Mouse (Mus musculus) fat pad, adult 2 months (tissue): Measurements from ENCODE around the gene Nsg2.
"Not testable (repeated sequence)": the region's sequence is repeated elsewhere in the genome, so short reads cannot be mapped to it uniquely, and the experiment has no call there.

Source experiments
- DNase-seq: peaks from one replicate; pipeline ENCODE4 v3.0.0-alpha.2; 2011; ENCODE audit warnings: low read depth, low spot score; ENCODE audit errors: extremely low read depth

Nsg2 gene

DNA sequence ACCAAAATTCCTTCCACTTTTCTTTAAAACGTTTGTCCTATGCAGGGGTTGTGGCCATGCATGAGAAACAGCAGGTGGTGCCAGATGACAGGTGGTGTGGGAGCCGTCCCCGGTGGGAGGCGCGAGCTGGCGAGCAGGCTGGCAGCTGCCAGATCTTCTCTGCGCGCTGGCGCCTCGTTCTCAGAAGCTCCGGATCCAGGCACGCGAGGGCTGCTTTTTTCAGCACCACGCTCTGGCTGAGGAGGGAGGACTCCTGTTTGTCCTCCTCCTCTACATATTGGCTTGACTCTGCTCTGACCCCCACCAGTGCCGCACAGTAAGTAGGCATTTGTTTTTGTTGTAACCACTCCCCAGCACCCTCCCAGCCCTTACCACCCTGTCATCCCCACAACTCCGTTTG, at the start of gene Nsg2:
Gene Nsg2, plus strand, starts transcription at position 183 of the 400 bp plus-strand sequence.
- DNase-seq, result no peak

DNA sequence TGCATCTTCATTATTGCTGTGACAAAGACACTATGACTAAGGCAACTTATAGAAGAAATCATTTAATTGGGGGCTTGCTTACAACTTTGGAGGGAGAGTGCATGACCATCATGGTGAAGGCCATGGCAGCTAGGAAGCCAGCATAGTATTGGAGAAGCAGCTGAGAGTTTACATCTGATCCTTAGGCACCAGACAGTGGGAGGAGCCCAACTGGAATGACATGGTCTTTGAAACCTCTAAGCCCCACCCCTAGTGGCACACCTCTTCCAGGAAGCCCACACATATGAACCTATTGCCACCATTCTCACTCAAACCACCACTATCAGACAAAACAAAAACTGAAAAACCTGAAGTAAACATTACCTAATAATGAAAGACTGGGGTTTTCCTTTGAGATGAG, 40.2 kb upstream of the Nsg2 start:
- no peak for DNase-seq

DNA sequence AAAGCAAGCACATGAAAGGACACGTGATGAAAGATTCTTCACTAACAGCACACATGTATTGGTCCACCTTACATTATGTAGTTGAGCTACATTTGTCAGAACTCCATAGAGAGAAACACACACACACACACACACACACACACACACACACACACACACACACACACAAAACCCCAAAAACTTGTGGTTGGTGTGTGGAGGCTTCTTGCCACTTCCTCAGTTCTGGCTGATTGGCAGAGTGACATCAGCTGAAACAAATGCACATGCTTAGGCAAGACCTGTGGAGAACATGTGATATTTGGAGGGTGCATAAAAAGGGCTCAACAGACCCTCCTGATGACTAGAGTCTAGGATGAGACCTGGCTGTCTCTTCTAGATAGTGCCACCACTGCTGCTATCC, 36.3 kb upstream of the Nsg2 start:
- DNase-seq, result no peak

DNA sequence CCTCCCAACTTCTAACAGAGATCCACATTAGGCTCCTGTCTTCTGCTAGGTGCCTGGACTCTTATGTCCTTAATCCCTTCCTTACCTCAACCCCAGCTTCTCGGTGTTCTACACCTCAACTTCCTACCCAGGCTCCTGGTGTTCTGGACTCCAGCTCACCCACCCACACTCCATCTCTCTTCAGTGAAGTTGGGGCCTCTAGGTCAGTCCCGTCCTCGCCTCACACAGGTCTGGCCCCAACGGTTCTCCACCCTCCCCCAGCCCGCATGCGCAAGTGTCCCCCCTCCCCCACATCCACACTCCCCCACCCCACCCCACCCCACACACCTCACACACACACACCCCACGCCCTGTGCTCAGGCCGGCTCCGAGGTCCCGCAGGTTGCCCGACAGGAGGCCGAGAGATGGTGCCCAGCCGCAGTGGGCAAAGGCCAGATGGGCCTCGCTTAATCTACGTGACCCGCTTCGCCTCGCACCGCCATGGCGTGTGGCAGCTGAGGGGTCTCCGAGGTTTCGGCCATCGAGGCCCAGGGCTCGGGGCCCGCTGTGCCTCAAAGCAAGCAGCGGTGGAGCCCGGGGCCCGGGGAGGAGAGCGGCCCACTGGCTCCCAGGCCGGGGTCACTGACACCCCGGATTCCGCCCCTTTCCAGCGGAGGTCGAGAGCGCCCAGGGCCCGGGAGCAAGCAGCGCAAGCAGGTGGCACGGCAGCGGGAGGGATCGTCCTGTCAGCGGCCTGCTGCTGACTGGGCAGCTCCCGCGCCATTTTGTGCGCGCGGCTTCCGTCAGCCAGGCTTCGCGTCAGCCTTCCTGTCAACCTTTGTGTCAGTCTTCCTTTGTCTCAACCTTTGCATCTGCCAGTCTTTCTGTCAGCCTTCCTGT, 34.8 kb upstream of the Nsg2 start, which contains the start of gene 4930524B15Rik:
Gene 4930524B15Rik, plus strand, starts transcription at position 337 of the 879 bp plus-strand sequence.
- DNase-seq, result no peak

DNA sequence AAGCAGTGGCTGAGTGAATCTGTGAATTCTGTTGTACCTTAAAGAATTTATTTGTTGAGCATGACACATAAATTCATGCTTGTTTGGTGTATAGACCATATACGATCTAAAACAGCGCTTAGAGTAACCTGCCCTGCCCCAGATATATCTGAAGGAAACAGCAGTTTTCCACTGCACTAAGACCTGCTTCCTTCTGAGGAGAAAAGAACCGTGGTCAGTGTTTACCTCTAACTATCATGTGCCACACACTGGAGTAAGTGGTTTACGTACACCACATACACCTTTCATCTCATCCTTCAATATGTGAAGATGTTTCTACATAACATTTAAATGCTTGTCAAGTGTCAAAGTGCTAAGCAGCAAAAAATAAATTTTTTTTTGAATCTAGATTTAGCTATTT, 26.1 kb upstream of the Nsg2 start:
- no peak for DNase-seq

DNA sequence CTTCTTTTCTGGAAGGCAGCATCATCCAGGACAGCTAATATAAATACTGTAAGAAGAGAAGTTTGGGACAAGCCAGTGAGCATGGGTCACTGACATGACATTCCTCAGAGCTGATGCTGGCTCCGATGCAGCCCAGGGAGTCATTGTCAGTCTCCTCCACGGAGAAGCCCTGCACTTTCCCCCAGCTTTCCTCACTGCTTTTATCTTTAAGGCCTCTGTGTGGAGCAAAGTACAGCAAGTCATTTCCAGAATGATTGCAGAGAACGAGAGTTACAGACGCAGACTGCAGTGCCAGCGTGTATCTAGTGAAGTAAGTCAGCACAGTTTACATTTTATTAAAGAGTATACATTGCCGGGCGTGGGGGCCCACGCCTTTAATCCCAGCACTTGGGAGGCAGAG, 25.4 kb upstream of the Nsg2 start:
- no peak for DNase-seq

DNA sequence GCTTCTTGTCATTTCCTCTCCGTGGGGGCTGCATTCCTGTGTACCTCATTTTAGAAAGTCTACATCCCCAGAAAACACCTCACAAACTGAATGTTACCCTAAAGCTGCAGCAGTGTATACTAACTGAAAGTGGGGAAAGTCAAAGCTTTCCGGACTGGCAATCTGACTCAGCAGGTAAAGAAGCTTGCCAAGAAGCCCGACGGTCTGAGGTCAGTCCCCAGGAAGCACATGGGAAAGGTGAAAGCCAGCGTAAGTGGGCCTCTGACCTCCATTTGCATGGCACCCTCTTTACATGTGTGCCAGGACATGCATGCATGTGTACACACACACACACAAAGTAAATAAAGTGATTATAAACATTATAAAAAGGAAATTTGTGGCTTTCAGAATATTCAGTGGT, 24.6 kb upstream of the Nsg2 start:
- DNase-seq, result no peak

DNA sequence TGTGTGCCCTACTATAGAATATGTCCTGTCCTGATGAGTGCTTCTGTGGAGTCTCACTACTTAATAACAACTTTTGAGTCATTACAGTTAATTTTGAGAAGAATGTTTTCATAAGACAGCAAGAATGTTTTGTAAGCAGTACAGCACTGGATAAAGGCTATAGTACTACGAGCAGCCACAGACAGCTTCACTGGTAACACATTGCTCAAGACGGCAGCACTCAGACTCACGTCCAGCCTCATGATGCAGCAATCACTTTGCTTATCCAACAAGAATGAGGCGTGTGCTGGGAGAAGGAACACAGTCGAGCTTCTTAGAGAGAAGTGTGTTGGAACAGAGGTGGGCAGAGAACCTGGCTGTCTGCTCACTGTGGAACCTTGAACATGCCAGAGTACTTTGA, 24.1 kb upstream of the Nsg2 start:
- DNase-seq, result no peak

DNA sequence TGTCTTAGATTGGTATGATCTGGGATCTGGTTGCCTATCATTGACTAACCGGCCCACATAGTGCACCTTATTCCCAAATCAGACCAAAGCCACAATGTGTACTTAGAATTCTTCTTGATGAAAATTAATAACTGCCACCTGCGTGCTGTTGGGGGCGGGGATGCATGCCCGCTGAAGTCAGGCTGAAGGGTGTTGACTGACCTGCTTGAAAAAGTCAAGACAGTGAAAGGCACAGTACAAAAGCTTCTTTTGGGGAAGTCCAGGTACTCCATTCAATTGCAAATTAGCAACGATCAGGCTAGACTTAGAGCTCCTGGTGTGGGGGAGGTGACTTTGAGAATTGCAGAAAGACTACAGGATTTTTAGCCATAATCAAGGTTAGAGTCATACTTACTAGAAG, 20.2 kb upstream of the Nsg2 start:
- DNase-seq, result not testable (repeated sequence)

DNA sequence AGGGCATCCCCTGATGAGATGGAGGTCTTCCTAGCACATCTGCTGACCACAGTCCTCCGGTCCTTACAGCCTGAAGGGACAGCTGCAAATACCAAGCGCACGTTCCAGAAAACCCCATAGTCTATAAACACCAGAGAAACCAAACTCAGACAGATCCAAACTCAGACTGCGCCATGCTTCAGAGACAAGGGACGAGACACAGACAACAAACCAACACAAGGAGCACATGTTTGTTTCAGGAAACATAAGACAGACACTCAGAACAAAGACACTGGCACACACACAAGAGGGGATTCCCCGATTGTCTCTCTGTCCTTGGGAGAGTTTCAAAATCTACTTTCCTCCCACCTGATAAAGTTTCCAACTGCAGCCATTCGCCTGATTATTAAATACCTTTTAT, 18.4 kb upstream of the Nsg2 start:
- DNase-seq, result no peak

DNA sequence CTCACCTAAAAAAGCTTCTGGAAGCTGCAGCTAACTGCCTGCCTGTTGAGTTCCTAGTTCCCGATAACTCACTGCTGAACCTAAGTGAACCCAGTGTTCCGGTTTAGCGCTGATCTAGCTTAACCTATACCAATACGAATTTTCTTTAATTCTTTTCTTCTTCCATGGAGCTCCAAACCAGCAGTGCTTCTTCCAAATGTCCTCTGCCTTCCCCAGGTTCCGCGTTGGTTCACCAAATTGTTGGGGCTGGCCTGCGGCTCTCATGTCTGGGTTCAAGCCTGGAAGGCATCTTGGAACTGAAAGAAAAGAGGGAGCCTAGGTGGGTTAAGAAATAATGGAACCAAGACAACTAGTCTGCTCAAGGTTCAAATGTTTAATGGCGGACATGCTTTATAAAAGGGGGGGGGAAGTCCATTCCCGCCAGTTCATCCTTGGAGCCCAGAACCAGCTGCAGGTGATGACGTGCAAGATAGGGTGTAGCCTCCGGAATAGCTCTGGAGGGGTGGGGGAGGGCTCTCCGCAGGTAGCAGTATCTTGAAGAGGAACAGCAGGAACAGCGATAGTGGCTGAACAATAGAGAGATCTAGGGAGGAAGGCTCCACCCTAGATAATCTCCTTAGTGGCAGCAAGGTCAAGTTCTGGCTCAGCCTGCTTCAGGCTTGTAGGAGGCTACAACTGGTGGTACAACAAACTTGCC, 17.9 kb upstream of the Nsg2 start:
- not testable (repeated sequence) for DNase-seq

DNA sequence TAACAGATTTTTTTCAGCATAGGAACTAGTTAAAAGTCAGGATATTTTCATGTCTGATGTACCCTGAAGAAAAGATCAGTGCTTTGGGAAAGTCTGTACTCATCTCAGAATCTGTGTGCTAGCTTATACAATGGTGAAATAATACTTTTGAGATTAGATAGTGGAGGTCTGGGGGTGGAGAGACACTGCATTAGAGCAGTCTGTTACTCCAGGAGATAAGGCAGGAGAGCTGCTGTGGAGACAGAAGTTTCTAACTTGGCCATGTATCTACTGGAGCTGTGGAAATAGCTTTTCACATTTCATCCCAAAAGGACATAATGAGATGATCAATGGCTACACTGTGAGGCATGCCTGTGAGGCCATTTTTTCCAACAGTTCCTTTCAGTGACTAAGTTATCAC, 17.0 kb upstream of the Nsg2 start:
- no peak for DNase-seq

DNA sequence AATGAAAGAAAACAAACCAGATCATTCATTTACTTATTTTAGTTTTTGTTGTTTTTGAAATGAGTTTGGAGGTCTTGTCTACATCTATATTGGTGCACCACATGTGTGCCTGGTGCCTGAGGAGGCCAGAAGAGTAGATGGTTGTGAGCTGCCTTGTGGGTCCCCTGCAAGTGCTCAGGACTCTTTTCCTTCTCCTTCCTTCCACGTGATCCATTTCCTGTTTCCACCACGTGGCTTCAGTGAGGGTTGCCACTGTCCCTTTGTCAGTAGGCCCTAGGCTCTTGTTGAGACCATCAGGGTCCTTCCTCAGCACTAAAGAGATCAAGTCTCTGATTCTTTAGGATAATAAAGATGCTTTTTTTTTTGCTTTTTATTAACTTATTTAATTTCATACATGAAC, 15.5 kb upstream of the Nsg2 start:
- no peak for DNase-seq

DNA sequence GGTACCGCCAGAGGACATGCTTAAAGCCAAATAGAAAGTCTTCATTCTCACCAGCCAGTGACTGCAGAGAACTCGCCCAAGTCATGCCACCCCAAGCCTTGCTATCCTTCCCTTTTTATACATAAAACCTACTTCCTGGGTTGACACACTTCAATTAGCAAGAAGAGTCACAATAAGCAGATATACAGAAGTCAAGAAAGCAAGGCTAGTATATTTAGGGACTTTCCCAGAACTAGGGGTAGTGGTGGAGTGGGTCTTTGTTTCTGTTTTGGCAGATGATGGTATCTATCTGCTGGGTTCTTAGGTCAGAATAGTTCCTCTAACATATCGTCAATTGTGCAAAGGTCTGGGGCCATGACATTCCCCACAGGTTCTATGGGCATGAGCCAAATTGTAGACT, 7.7 kb upstream of the Nsg2 start:
- DNase-seq, result no peak

DNA sequence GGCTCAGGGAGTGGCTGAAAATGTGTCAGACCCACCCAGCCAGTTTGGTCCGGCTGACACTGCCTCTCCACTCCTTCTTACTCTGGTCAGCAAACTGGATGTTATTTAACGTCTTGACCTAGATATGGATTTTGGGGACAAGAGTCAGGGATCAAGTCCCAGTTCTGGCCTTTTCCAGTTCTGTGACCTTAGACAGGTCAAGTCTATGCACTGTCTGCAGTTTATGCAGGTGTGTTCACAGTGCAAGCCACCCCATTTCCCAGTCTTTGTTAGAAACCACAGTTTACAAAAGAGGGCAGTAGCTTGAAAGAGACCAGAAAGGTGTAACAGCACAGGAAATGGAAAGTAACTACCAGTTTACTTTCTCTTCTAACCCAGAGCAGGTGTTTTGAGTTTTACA, 547 bp upstream of the Nsg2 start:
- DNase-seq, result no peak

DNA sequence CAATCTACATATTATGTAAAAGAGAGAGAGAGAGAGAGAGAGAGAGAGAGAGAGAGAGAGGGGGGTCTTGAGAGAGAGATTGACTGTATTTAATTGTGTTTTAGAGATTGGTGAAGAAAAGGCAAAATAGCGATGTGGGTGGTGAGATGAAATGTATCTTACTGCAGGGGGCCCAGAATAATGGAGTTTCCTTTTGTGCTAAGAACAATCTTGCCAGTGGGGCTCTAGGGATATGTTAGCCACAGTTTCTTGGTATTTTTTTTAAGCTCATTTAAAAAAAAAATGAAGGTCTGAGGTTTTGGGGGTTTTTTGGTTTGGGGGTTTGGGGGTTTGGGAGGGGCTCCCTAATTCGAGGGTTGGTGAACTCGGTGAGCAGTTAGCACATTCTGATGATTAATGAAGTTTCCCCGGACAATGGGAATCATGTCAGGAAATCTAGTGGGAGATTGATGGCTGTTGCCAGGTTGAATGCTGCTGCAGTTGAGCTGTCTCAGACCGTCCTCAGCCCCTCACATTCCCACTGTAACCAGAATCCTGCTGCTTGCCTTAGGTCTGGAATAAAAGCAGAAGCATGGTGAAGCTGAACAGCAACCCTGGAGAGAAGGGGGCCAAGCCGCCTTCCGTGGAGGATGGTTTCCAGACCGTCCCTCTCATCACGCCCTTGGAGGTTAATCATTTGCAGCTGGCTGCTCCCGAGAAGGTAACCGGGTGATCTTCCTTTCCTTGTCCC, 1.1 kb downstream of the Nsg2 start:
- no peak for DNase-seq

DNA sequence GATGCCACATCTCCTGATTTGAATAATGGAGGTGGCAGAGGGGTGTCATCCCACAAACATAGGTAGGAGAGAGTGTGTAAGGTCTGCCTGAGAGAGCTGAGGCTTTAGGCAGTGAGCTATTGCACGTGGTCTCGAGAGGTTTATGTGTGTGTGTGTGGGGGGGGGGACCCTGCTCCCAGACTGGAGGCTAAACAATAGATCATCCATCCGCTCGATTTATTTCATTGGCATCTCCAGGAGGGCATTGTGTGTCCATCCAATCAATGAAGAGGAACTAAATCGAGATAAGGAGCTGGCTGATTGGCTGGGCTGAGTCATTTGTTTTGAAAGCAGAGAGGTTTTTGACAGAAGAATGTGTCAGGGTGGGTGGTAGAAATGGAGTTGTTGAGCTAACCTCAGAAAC, 2.4 kb downstream of the Nsg2 start:
- no peak for DNase-seq

DNA sequence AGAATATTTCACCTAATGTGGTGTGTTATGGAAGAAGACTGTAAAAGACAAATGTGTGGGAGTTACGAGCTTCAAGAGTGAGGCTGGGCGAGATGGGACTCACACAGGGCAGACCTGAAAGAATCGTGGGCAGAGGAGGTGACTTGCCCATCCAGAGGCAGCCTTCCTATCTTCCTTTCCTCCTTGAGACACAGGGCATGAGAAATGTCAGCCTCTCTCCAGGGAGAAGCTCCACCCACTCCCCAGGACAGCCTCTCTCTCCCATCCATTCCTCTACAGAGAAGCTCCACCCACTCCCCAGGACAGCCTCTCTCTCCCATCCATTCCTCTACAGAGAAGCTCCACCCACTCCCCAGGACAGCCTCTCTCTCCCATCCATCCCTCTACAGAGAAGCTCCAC, 7.8 kb downstream of the Nsg2 start:
- DNase-seq, result not testable (repeated sequence)

DNA sequence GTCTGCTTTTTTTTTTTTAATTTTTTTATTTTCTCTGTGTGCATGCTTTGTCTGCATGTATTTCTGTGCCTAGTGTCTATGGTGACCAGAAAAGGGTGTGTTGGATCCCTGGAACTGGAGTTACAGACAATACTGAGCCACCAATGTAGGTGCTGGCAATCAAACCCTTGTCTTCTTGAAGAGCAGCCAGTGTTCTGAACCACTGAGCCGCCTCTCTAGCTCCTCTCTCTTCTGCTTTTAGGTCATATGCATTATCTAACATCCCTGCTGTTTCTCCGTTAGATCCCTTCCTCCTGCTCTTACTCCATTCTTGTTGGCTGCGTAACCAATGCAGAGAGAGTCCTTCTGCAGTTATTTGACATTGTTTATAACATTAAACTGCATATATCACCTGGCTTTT, 8.6 kb downstream of the Nsg2 start:
- DNase-seq, result no peak

DNA sequence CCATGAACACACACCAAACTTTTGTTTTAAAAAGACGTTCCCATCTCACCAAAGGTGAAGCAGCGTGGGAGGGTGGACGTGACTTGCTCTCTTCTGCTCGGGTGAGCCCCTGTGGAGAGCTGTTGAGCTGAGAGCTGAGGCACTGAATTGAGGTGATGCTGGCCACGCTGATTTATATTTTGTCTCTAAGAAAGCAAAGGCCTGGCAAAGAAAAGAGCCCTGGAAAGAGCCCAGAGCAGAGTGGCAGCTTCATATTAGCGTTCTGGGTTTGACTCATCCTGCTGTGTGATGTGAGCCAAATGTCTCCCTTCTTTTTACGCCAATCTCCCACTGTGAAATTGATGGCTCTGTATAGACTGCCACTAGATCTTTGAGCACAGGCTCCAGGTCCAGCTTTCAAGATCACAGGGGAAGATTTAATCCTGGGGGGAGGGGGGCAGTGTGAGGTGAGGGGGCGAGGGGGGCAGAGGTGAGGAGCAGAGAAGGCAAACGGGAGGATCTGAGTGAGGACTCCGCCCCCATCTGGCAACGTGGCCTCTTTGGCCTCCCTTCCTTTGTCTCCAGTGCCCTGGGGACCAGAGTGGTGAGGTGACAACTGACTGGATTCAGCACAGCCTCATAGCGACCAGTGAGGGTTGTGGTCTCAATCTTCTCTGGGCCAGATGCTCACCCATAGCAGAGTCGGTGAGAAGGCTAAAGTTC, 9.8 kb downstream of the Nsg2 start:
- no peak for DNase-seq

DNA sequence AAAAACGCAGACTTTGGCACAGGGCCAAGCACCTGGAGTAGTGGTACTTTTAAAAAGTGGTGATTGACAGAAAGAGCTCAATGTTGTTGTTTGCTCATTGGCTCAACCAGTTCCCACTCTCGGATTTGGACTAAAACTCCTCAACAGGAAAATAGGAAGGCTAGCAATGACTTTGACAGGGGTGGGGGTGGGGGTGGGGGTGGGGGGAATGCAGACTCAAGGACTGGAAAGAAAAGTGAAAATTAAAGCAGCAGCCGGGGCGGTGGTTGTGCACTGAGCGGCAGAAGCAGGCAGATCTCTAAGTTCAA, 10.4 kb downstream of the Nsg2 start:
- no peak for DNase-seq
